Comparison of ENCODE assay signal across 8 mouse cellular contexts in genomic region chr4:9027798-9028404, GRCm38 (mm10).
DNase-seq lines count a peak whose midpoint lies in the region; ATAC-seq and TF ChIP-seq lines count a peak whose summit lies in the region.

No protein-coding gene starts in this region.

- TF ChIP-seq POLR2A in bone marrow, adult 2 months (IDR thresholded peaks at IDR 0.05; ENCODE audit: borderline replicate concordance, control insufficient read depth, low read depth, low read length): no peak
- TF ChIP-seq POLR2A in embryonic fibroblast, embryonic 13.5 days (IDR thresholded peaks at IDR 0.05; ENCODE audit: low read depth, low read length): no peak
- no peak for TF ChIP-seq POLR2A in myocyte (IDR thresholded peaks at IDR 0.05; ENCODE audit: insufficient read length, low read depth)

- ATAC-seq in heart, embryonic 13.5 days (ENCODE audit: extremely low read depth, insufficient number of reproducible peaks, low FRiP score, low TSS enrichment): peak; percentile 55
- peak; percentile 79 for ATAC-seq in liver, embryonic 11.5 days (replicated peaks; ENCODE audit: low FRiP score)

- no peaks in the 10 kb centered on the region for H3K27me3 ChIP-seq in heart, embryonic 13.5 days (replicated peaks)
- H3K27me3 ChIP-seq in liver, embryonic 11.5 days (replicated peaks; ENCODE audit: control insufficient read depth, insufficient read depth, low read length): no peaks in the 10 kb centered on the region
- H3K27me3 ChIP-seq in myocyte (ENCODE audit: control insufficient read depth, insufficient read depth, insufficient read length): no peaks in the 10 kb centered on the region

- H3K4me2 ChIP-seq in heart, embryonic 13.5 days: peak overlapping the region; percentile 87
- H3K4me2 ChIP-seq in liver, embryonic 11.5 days: peak overlapping the region; percentile 84
- H3K4me2 ChIP-seq in myocyte (ENCODE audit: low read depth): peak overlapping the region; percentile 95

- no peaks in the 10 kb centered on the region for H3K36me3 ChIP-seq in heart, embryonic 13.5 days
- H3K36me3 ChIP-seq in liver, embryonic 11.5 days (ENCODE audit: control insufficient read depth, insufficient read depth, low read length): no peaks in the 10 kb centered on the region
- no peaks in the 10 kb centered on the region for H3K36me3 ChIP-seq in myocyte (ENCODE audit: control insufficient read depth, insufficient read depth)

- no peaks in the 10 kb centered on the region for H3K9me3 ChIP-seq in heart, embryonic 13.5 days
- no peaks in the 10 kb centered on the region for H3K9me3 ChIP-seq in liver, embryonic 11.5 days (ENCODE audit: control insufficient read depth, low read length)

- H3K79me2 ChIP-seq in myocyte (ENCODE audit: control insufficient read depth, insufficient read depth): no peaks in the 10 kb centered on the region

- DNase-seq in A20 (ENCODE audit: low read depth, low spot score): peak; percentile 80
- DNase-seq in kidney, postnatal 10 days: peak; percentile 92
- peak; percentile 80 for DNase-seq in liver, embryonic 11.5 days (ENCODE audit: low spot score)
- peak; percentile 78 to 91 for DNase-seq in spleen, postnatal 4 days (ENCODE audit: low spot score in 2 of 2)

- peak overlapping the region; percentile 32 for H3ac ChIP-seq in myocyte (ENCODE audit: control insufficient read depth, insufficient read length)

- no peak overlapping the region for H3K27ac ChIP-seq in bone marrow, adult 2 months (ENCODE audit: control insufficient read depth, insufficient read depth, low read depth, low read length, poor library complexity)
- H3K27ac ChIP-seq in embryonic fibroblast, embryonic 13.5 days (ENCODE audit: insufficient read depth, low read length): no peak overlapping the region
- H3K27ac ChIP-seq in heart, embryonic 13.5 days (replicated peaks): peak overlapping the region; percentile 40; the same call in 1 of the 2 replicates
- H3K27ac ChIP-seq in liver, embryonic 11.5 days (ENCODE audit: low read depth, low read length): no peak overlapping the region

- H3K4me3 ChIP-seq in bone marrow, adult 2 months (replicated peaks; ENCODE audit: control insufficient read depth, low read depth, low read length): peak overlapping the region; percentile 21
- peak overlapping the region; percentile 46 for H3K4me3 ChIP-seq in embryonic fibroblast, embryonic 13.5 days (ENCODE audit: insufficient read depth, low read length)
- H3K4me3 ChIP-seq in heart, embryonic 13.5 days: peak overlapping the region; percentile 53
- peak overlapping the region; percentile 51 for H3K4me3 ChIP-seq in liver, embryonic 11.5 days (ENCODE audit: low read depth, low read length)
- peak overlapping the region; percentile 23 for H3K4me3 ChIP-seq in myocyte

- no peaks in the 10 kb centered on the region for H3K4me1 ChIP-seq in bone marrow, adult 2 months (ENCODE audit: control insufficient read depth, insufficient read depth, low read length)
- H3K4me1 ChIP-seq in embryonic fibroblast, embryonic 13.5 days (ENCODE audit: control insufficient read depth, insufficient read depth, low read length): no peaks in the 10 kb centered on the region
- peaks cover 21% of the 10 kb centered on the region for H3K4me1 ChIP-seq in heart, embryonic 13.5 days
- peaks cover 7% of the 10 kb centered on the region; the same call in 1 of the 2 replicates for H3K4me1 ChIP-seq in liver, embryonic 11.5 days (replicated peaks; ENCODE audit: control insufficient read depth, insufficient read depth, low read length)

- H3K9ac ChIP-seq in heart, embryonic 13.5 days: peak overlapping the region; percentile 74
- H3K9ac ChIP-seq in liver, embryonic 11.5 days (ENCODE audit: low read depth, low read length): peak overlapping the region; percentile 59

- WGBS in bone marrow, adult 2 months: under 1% methylated on average over 30 of the region's 30 CpGs
- WGBS in heart, embryonic 13.5 days: under 1% methylated on average over 30 of the region's 30 CpGs
- under 1% methylated on average over 30 of the region's 30 CpGs for WGBS in liver, embryonic 11.5 days

- TF ChIP-seq CTCF in bone marrow, adult 2 months (IDR thresholded peaks at IDR 0.05; ENCODE audit: control insufficient read depth, insufficient read depth, low read length): peak; percentile 80
- TF ChIP-seq CTCF in embryonic fibroblast, embryonic 13.5 days (IDR thresholded peaks at IDR 0.05; ENCODE audit: borderline replicate concordance, insufficient read depth, low read length): peak; percentile 84

TF ChIP-seq in myocyte, 11 proteins besides CTCF, POLR2A, EP300 and RAD21:
- no peak for TF ChIP-seq CEBPB (IDR thresholded peaks at IDR 0.05; ENCODE audit: insufficient read depth, poor library complexity, severe bottlenecking)
- peak in 1 of 3 experiments; percentile 2 for TF ChIP-seq MYOG (IDR thresholded peaks at IDR 0.05; ENCODE audit: control insufficient read depth in 1 of 3, insufficient read depth in 1 of 3, insufficient read length in 2 of 3, low read depth in 2 of 3)
